Mouse (Mus musculus) hindbrain, embryonic 15.5 days (tissue): ENCODE measurements at regions not wholly inside any gene's neighbourhood (a gene's known extent, or its start where the extent isn't known, plus 50 kb on each side); places are given as distances from the start of the nearest gene placed in this dataset.

Experiments
- ATAC-seq: fragments of 200-750 bp; cut with Nextera tagmentation; 2 replicates; pipeline ENCODE4 v1.8.0; 2017; ENCODE audit warnings: low read depth, moderate number of reproducible peaks, moderate TSS enrichment; ENCODE audit not compliant: low FRiP score
- H3K27ac ChIP-seq: fragments of 300-500 bp; sonication (generic); replicated peaks from 2 replicates; pipeline ENCODE4 v1.5.1; 2015; ENCODE audit warnings: mild to moderate bottlenecking, inconsistent platforms
- H3K27me3 ChIP-seq: fragments of 300-500 bp; sonication (generic); 2 replicates; pipeline ENCODE4 v1.6.1; 2015; ENCODE audit warnings: control low read depth, inconsistent platforms
- H3K36me3 ChIP-seq: fragments of 300-500 bp; sonication (generic); 2 replicates; pipeline ENCODE4 v1.6.1; 2015; ENCODE audit warnings: control low read depth, inconsistent platforms
- H3K4me1 ChIP-seq: fragments of 300-500 bp; sonication (generic); replicated peaks from 2 replicates; pipeline ENCODE4 v1.6.1; 2015; ENCODE audit warnings: control low read depth, inconsistent platforms
- H3K4me2 ChIP-seq: fragments of 300-500 bp; sonication (generic); 2 replicates; pipeline ENCODE4 v1.6.1; 2015; ENCODE audit warnings: moderate library complexity, mild to moderate bottlenecking, inconsistent platforms
- H3K4me3 ChIP-seq: fragments of 300-500 bp; sonication (generic); 2 replicates; pipeline ENCODE4 v1.5.1; 2015; ENCODE audit warnings: mild to moderate bottlenecking, inconsistent platforms
- H3K9ac ChIP-seq: fragments of 300-500 bp; sonication (generic); 2 replicates; pipeline ENCODE4 v1.6.1; 2015; ENCODE audit warnings: inconsistent platforms
- H3K9me3 ChIP-seq: fragments of 300-500 bp; sonication (generic); 2 replicates; pipeline ENCODE4 v1.6.1; 2016; ENCODE audit warnings: control low read depth, inconsistent platforms
- WGBS: fragments of 180-500 bp; shearing (Covaris S2); methylation state at CpG from one replicate; pipeline ENCODE4 v1.1.7; 2015; 5-methylcytosine and 5-hydroxymethylcytosine counted together

GRCm38 (mm10) chr9:35340811-35341210 is 73.1 kb downstream of the Rpusd4 start:
- H3K9ac ChIP-seq: no peak overlapping the region
- no peak overlapping the region for H3K27ac ChIP-seq
- peaks cover 15% of the 10 kb centered on the region; the same call in 1 of the 2 replicates for H3K27me3 ChIP-seq
- H3K4me1 ChIP-seq: peaks cover 8% of the 10 kb centered on the region
- H3K36me3 ChIP-seq: no peaks in the 10 kb centered on the region
- no peak overlapping the region for H3K4me3 ChIP-seq
- ATAC-seq: no peak
- H3K9me3 ChIP-seq: no peaks in the 10 kb centered on the region
- H3K4me2 ChIP-seq: no peak overlapping the region
- 19% methylated on average over 3 of the region's 3 CpGs for WGBS

- Histone ChIP-seq H3K4me2 (no peak overlapping the region), H3K27me3 (peaks cover 11% of the 10 kb centered on the region; the same call in 1 of the 2 replicates), H3K36me3 (no peaks in the 10 kb centered on the region), H3K9ac (no peak overlapping the region), H3K27ac (no peak overlapping the region), H3K4me1 (peaks cover 3% of the 10 kb centered on the region), H3K4me3 (no peak overlapping the region), H3K9me3 (no peaks in the 10 kb centered on the region)
- 74% methylated on average over 5 of the region's 5 CpGs for WGBS
- ATAC-seq: no peak
Observed at GRCm38 (mm10) chr9:35341386-35341785, 73.7 kb downstream of the Rpusd4 start.

- Histone ChIP-seq H3K4me1 (no peaks in the 10 kb centered on the region), H3K4me3 (no peak overlapping the region), H3K4me2 (no peak overlapping the region), H3K27ac (no peak overlapping the region), H3K9me3 (no peaks in the 10 kb centered on the region), H3K36me3 (no peaks in the 10 kb centered on the region), H3K9ac (no peak overlapping the region), H3K27me3 (peaks cover 9% of the 10 kb centered on the region; the same call in 1 of the 2 replicates)
- no peak for ATAC-seq
- 58% methylated on average over 2 of the region's 2 CpGs for WGBS
Observed at GRCm38 (mm10) chr9:35342436-35342835, 74.8 kb downstream of the Rpusd4 start.

- H3K9me3 ChIP-seq: no peaks in the 10 kb centered on the region
- no peaks in the 10 kb centered on the region for H3K4me1 ChIP-seq
- H3K9ac ChIP-seq: no peak overlapping the region
- H3K4me3 ChIP-seq: no peak overlapping the region
- H3K36me3 ChIP-seq: no peaks in the 10 kb centered on the region
- H3K4me2 ChIP-seq: no peak overlapping the region
- no peak for ATAC-seq
- H3K27ac ChIP-seq: no peak overlapping the region
- peaks cover 9% of the 10 kb centered on the region; the same call in 1 of the 2 replicates for H3K27me3 ChIP-seq
Observed at GRCm38 (mm10) chr9:35343336-35343735, 75.7 kb downstream of the Rpusd4 start.

- H3K36me3 ChIP-seq: no peaks in the 10 kb centered on the region
- H3K9ac ChIP-seq: no peak overlapping the region
- H3K27me3 ChIP-seq: peaks cover 9% of the 10 kb centered on the region; the same call in 1 of the 2 replicates
- WGBS: 61% methylated on average over 6 of the region's 6 CpGs
- no peaks in the 10 kb centered on the region for H3K4me1 ChIP-seq
- no peak overlapping the region for H3K27ac ChIP-seq
- no peak overlapping the region for H3K4me2 ChIP-seq
- H3K9me3 ChIP-seq: no peaks in the 10 kb centered on the region
- ATAC-seq: no peak
- H3K4me3 ChIP-seq: no peak overlapping the region
Observed at GRCm38 (mm10) chr9:35344374-35344773, 76.6 kb upstream of the Cdon start.

GRCm38 (mm10) chr9:35346378-35346777 is 74.5 kb upstream of the Cdon start:
- Histone ChIP-seq H3K4me2 (no peak overlapping the region), H3K27ac (no peak overlapping the region), H3K9me3 (no peaks in the 10 kb centered on the region), H3K4me3 (no peak overlapping the region), H3K9ac (no peak overlapping the region), H3K27me3 (peaks cover 9% of the 10 kb centered on the region; the same call in 1 of the 2 replicates), H3K36me3 (no peaks in the 10 kb centered on the region), H3K4me1 (no peaks in the 10 kb centered on the region)
- no peak for ATAC-seq
- 64% methylated on average over 5 of the region's 5 CpGs for WGBS

GRCm38 (mm10) chr9:35350046-35350552 is 70.8 kb upstream of the Cdon start:
- no peaks in the 10 kb centered on the region for H3K9me3 ChIP-seq
- H3K9ac ChIP-seq: no peak overlapping the region
- WGBS: 78% methylated on average over 2 of the region's 2 CpGs
- no peaks in the 10 kb centered on the region for H3K36me3 ChIP-seq
- no peak overlapping the region for H3K27ac ChIP-seq
- peaks cover under 1% of the 10 kb centered on the region; the same call in 1 of the 2 replicates for H3K27me3 ChIP-seq
- no peak overlapping the region for H3K4me2 ChIP-seq
- H3K4me1 ChIP-seq: peaks cover 6% of the 10 kb centered on the region; the same call in 1 of the 2 replicates
- H3K4me3 ChIP-seq: no peak overlapping the region
- no peak for ATAC-seq

GRCm38 (mm10) chr9:35351576-35351975 is 69.4 kb upstream of the Cdon start:
- Histone ChIP-seq H3K27me3 (no peaks in the 10 kb centered on the region), H3K36me3 (no peaks in the 10 kb centered on the region), H3K27ac (no peak overlapping the region), H3K4me2 (no peak overlapping the region), H3K4me3 (no peak overlapping the region), H3K4me1 (peaks cover 6% of the 10 kb centered on the region; the same call in 1 of the 2 replicates), H3K9ac (no peak overlapping the region), H3K9me3 (no peaks in the 10 kb centered on the region)
- WGBS: 78% methylated on average over 5 of the region's 5 CpGs
- ATAC-seq: no peak

- peaks cover 9% of the 10 kb centered on the region for H3K4me1 ChIP-seq
- no peaks in the 10 kb centered on the region for H3K36me3 ChIP-seq
- ATAC-seq: peak; percentile 72; the same call in 1 of the 2 replicates
- 40% methylated on average over 7 of the region's 7 CpGs for WGBS
- H3K9me3 ChIP-seq: no peaks in the 10 kb centered on the region
- no peak overlapping the region for H3K9ac ChIP-seq
- no peak overlapping the region for H3K27ac ChIP-seq
- H3K4me2 ChIP-seq: no peak overlapping the region
- H3K4me3 ChIP-seq: no peak overlapping the region
- H3K27me3 ChIP-seq: 0 out of 2 replicates have a peak, but pooled peaks cover 5% of the 10 kb centered on the region
Observed at GRCm38 (mm10) chr9:35354652-35355130, 66.2 kb upstream of the Cdon start.

GRCm38 (mm10) chr9:35359699-35360098 is 61.2 kb upstream of the Cdon start:
- Histone ChIP-seq H3K4me1 (peaks cover 36% of the 10 kb centered on the region), H3K36me3 (no peaks in the 10 kb centered on the region), H3K27me3 (peaks cover 5% of the 10 kb centered on the region; the same call in 1 of the 2 replicates), H3K4me2 (no peak overlapping the region), H3K9me3 (no peaks in the 10 kb centered on the region), H3K27ac (peak overlapping the region; percentile 34; the same call in 1 of the 2 replicates), H3K4me3 (no peak overlapping the region), H3K9ac (no peak overlapping the region)
- 59% methylated on average over 6 of the region's 6 CpGs for WGBS
- no peak for ATAC-seq

GRCm38 (mm10) chr9:35360139-35361100 is 60.5 kb upstream of the Cdon start:
- H3K27ac ChIP-seq: peak overlapping the region; percentile 51; the same call in 1 of the 2 replicates
- peaks cover 31% of the 10 kb centered on the region for H3K4me1 ChIP-seq
- ATAC-seq: peak; percentile 81
- no peak overlapping the region for H3K4me3 ChIP-seq
- no peaks in the 10 kb centered on the region for H3K36me3 ChIP-seq
- 33% methylated on average over 6 of the region's 6 CpGs for WGBS
- peaks cover 5% of the 10 kb centered on the region; the same call in 1 of the 2 replicates for H3K27me3 ChIP-seq
- H3K9ac ChIP-seq: no peak overlapping the region
- H3K9me3 ChIP-seq: no peaks in the 10 kb centered on the region
- no peak overlapping the region for H3K4me2 ChIP-seq

GRCm38 (mm10) chr9:35361432-35361831 is 59.5 kb upstream of the Cdon start:
- Histone ChIP-seq H3K9me3 (no peaks in the 10 kb centered on the region), H3K4me1 (peaks cover 31% of the 10 kb centered on the region), H3K36me3 (no peaks in the 10 kb centered on the region), H3K4me2 (no peak overlapping the region), H3K4me3 (no peak overlapping the region), H3K27ac (0 out of 2 replicates have a peak overlapping the region, but pooled peaks have one; percentile 30), H3K9ac (no peak overlapping the region), H3K27me3 (peaks cover 5% of the 10 kb centered on the region; the same call in 1 of the 2 replicates)
- WGBS: 35% methylated on average over 4 of the region's 4 CpGs
- ATAC-seq: 0 out of 2 replicates have a peak, but pooled peaks have one; percentile 50
